Mouse (Mus musculus) liver (tissue): ENCODE results near the gene AC170998.1.
A peak's percentile ranks its signal among the peaks of the same experiment; 100 is the strongest.

ENCODE experiments used
- DNase-seq: peaks from one replicate; pipeline ENCODE4 v3.0.0-alpha.2; 2020; ENCODE audit warnings: mixed read lengths

The AC170998.1 gene

GRCm38 (mm10) chr17:28760736-28761312 is 34.9 kb downstream of the AC170998.1 start:
- DNase-seq: no peak

GRCm38 (mm10) chr17:28761871-28762270 is 36.0 kb downstream of the AC170998.1 start:
- peak; percentile 82 for DNase-seq

GRCm38 (mm10) chr17:28766203-28766602 is 40.3 kb downstream of the AC170998.1 start:
- no peak for DNase-seq

- DNase-seq: no peak
Measured at GRCm38 (mm10) chr17:28766781-28767515, 41.1 kb downstream of the AC170998.1 start.

- peak; percentile 31 for DNase-seq
Measured at GRCm38 (mm10) chr17:28769121-28769874, 43.4 kb downstream of the AC170998.1 start, which contains the start of gene Mapk13. Gene Mapk13 (plus strand): TSS chr17:28769297.

- DNase-seq: no peak
Measured at GRCm38 (mm10) chr17:28769875-28770421, 44.1 kb downstream of the AC170998.1 start.

GRCm38 (mm10) chr17:28771289-28771688 is 45.4 kb downstream of the AC170998.1 start:
- no peak for DNase-seq

- DNase-seq: peak; percentile 39
Measured at GRCm38 (mm10) chr17:28774303-28774702, 48.4 kb downstream of the AC170998.1 start.

- DNase-seq: no peak
Measured at GRCm38 (mm10) chr17:28775161-28775560, 49.3 kb downstream of the AC170998.1 start.
